Mouse (Mus musculus) ES-E14 (cell line): Measurements from ENCODE around the gene Ptprg. TPM values are rescaled to one million over a fixed set of nuclear protein-coding genes. Genes with fewer than 3 reads are reported as not detected.

Experiments
- DNase-seq: peaks from one replicate; pipeline ENCODE4 v3.0.0-alpha.2; 2013; ENCODE audit warnings: low read depth, low spot score
- H3K27ac ChIP-seq: 2 replicates; pipeline ENCODE4 v1.5.1; 2012; ENCODE audit warnings: low read depth, mild to moderate bottlenecking, low read length, moderate library complexity, mixed read lengths; ENCODE audit not compliant: poor library complexity, insufficient read depth, severe bottlenecking
- H3K36me3 ChIP-seq: 2 replicates; pipeline ENCODE4 v1.6.1; 2012; ENCODE audit warnings: mild to moderate bottlenecking, low read length, moderate library complexity, mixed read lengths; ENCODE audit not compliant: control insufficient read depth, poor library complexity, insufficient read depth, severe bottlenecking
- H3K4me1 ChIP-seq, 2 experiments: fragments of 150-350 bp in 1 of 2; sonication (generic) in 1 of 2; 2 replicates each; pipeline ENCODE4 v1.6.1; 2012; ENCODE audit warnings: low read length in 2 of 2, mild to moderate bottlenecking in 1 of 2, mixed read lengths in 1 of 2; ENCODE audit not compliant: control insufficient read depth in 2 of 2, insufficient read depth in 2 of 2, poor library complexity in 1 of 2
- H3K4me3 ChIP-seq, 2 experiments: fragments of 150-350 bp in 1 of 2; sonication (generic) in 1 of 2; 2 replicates each; pipeline ENCODE4 v1.5.1; 2012; ENCODE audit warnings: low read length in 2 of 2, low read depth in 1 of 2, mild to moderate bottlenecking in 1 of 2, mixed read lengths in 1 of 2; ENCODE audit not compliant: insufficient read depth in 1 of 2, poor library complexity in 1 of 2, severe bottlenecking in 1 of 2
- H3K9ac ChIP-seq: 2 replicates; pipeline ENCODE4 v1.6.1; 2012; ENCODE audit warnings: low read depth, mild to moderate bottlenecking, low read length, mixed read lengths; ENCODE audit not compliant: poor library complexity, insufficient read depth, severe bottlenecking
- H3K9me3 ChIP-seq: fragments of 150-350 bp; sonication (generic); 2 replicates; pipeline ENCODE4 v1.6.1; 2012; ENCODE audit warnings: low read depth, mild to moderate bottlenecking, low read length; ENCODE audit not compliant: control insufficient read depth, insufficient read depth
- CHD2 ChIP-seq: IDR thresholded peaks from 2 replicates; pipeline ENCODE4 v1.6.1; 2014; ENCODE audit warnings: mild to moderate bottlenecking, low read depth, low read length, inconsistent platforms
- HCFC1 ChIP-seq: IDR thresholded peaks from 2 replicates; pipeline ENCODE4 v1.6.1; 2012; ENCODE audit warnings: low read length, inconsistent platforms, borderline replicate concordance; ENCODE audit not compliant: insufficient read depth
- MAFK ChIP-seq: IDR thresholded peaks from 2 replicates; pipeline ENCODE4 v1.6.1; 2014; ENCODE audit warnings: mild to moderate bottlenecking, low read depth, low read length, inconsistent platforms; ENCODE audit not compliant: insufficient read depth
- ZC3H11A ChIP-seq: IDR thresholded peaks from 2 replicates; pipeline ENCODE4 v1.6.1; 2012; ENCODE audit warnings: low read depth, mild to moderate bottlenecking, inconsistent platforms, low read length, borderline replicate concordance
- ZNF384 ChIP-seq: IDR thresholded peaks from 2 replicates; pipeline ENCODE4 v1.6.1; 2012; ENCODE audit warnings: low read depth, low read length, inconsistent platforms
- in situ Hi-C, 2 experiments: fragments of 600-800 bp; cut with MboI; formaldehyde crosslinking; loops; one replicate each; pipeline ENCODE4 v1.15.1; 2025; ENCODE audit warnings: low sequenced_read_pairs in 2 of 2, inconsistent platforms in 1 of 2; ENCODE audit not compliant: unreplicated experiment in 2 of 2
- total RNA-seq: library from RNA; depleted of rRNA; stranded (reverse); fragments of 300-350 nt; gene quantifications from 2 replicates; pipeline ENCODE4 v1.2.3, GENCODE M21; 2012

Gene Ptprg
- total RNA-seq, 1 experiment: 59.8 TPM

DNA sequence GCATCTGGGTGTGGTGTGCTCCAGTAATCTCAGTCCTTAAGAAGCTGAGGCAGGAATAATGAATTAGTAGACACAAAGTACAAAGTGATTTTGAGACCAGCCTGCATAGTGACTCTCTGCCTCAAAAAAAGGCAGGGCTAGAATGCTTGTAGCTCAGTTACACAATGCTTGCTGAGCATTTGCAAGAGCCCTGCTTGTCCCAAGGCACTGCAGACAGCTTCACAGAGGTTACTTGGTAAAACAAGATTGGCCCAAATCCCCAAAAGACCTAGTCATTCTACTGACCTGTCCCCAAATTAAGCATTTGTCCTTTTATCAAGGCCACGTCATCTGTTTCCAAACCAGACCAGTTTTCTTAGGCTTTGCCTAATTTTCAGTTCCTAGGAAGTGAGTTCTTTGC is 190.4 kb downstream of the Ptprg start:
- Histone ChIP-seq H3K4me1 (no peaks in the 10 kb centered on the region), H3K4me3 (no peak overlapping the region), H3K36me3 (no peaks in the 10 kb centered on the region), H3K9me3 (no peaks in the 10 kb centered on the region), H3K9ac (no peak overlapping the region), H3K27ac (no peak overlapping the region)
- DNase-seq: no peak
- in situ Hi-C loops: no loop called here
- no peak for TF ChIP-seq CHD2
- TF ChIP-seq ZC3H11A: no peak
- no peak for TF ChIP-seq ZNF384
- no peak for TF ChIP-seq HCFC1
- TF ChIP-seq MAFK: no peak

DNA sequence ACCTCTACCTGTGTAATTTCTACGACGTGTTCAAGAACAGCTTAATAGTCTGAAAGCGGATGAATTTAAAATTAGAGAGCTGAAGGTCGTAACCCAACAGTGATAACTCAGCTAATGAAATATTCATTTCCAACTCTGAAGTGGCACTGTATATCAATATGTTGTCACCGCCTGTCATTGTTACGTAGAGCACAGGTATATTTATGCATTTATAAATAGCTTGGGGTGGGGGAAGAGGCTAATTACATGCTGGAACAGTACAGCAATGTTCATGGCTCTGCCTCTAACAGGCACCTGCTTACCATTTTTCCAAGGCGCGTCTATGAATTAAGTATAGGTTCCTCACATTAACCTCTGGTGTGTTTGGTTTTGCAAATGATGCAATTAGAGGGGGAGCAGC is 199.3 kb downstream of the Ptprg start:
- in situ Hi-C loops: no loop called here
- no peak for TF ChIP-seq CHD2
- TF ChIP-seq MAFK: no peak
- TF ChIP-seq ZC3H11A: no peak
- no peak for TF ChIP-seq ZNF384
- TF ChIP-seq HCFC1: no peak
- no peak overlapping the region for H3K27ac ChIP-seq
- H3K9me3 ChIP-seq: no peaks in the 10 kb centered on the region
- no peaks in the 10 kb centered on the region; a peak in 2 of 4 replicates for H3K4me1 ChIP-seq
- H3K9ac ChIP-seq: no peak overlapping the region
- no peaks in the 10 kb centered on the region for H3K36me3 ChIP-seq
- DNase-seq: no peak
- no peak overlapping the region for H3K4me3 ChIP-seq

DNA sequence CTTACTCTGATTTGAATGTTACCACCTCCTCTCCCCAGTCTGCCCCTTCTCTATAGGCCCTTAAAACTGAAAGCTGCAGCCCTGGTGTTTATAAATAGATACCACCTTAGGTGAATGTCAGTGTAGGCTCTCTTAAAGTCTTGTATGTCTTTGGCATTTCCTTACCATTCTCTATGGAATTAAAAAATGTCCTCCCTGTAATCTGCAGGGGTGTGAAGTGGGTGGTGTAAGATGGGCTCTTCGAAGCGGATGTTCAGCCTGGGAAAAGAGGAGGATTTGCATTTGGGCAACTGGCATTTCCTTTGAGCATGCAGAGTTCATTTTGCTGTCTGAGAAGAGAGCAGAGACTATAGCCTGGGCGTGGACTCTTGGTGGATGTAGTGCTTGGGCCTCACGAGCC is 201.3 kb downstream of the Ptprg start:
- no peak overlapping the region for H3K27ac ChIP-seq
- no peak overlapping the region for H3K9ac ChIP-seq
- no peak for DNase-seq
- no peaks in the 10 kb centered on the region for H3K9me3 ChIP-seq
- no peaks in the 10 kb centered on the region; a peak in 2 of 4 replicates for H3K4me1 ChIP-seq
- no peak overlapping the region for H3K4me3 ChIP-seq
- no peaks in the 10 kb centered on the region for H3K36me3 ChIP-seq
- TF ChIP-seq ZNF384: no peak
- no peak for TF ChIP-seq HCFC1
- no peak for TF ChIP-seq CHD2
- no peak for TF ChIP-seq MAFK
- TF ChIP-seq ZC3H11A: no peak
- in situ Hi-C loops: no loop called here

DNA sequence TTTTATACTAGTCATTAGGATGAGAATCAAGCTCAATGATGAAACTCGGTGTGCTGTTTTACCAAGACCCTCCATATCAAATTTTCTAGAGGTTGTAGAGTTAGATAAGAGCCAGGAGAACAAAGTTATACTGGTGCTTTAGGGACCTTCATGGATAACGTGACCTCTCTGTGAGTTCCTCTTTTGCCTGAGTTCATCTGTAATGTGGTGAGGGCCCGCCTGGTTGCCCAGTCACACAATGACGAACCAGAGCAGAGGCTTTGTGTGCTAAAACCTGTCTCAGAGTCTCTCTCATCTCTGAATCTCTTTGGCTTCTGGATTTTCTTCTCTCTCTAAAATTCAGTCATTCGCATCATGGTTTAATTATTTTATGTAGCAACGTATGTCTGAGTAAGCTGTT is 204.9 kb downstream of the Ptprg start:
- no peak for DNase-seq
- H3K27ac ChIP-seq: no peak overlapping the region
- in situ Hi-C loops: no loop called here
- H3K9me3 ChIP-seq: no peaks in the 10 kb centered on the region
- no peak overlapping the region for H3K9ac ChIP-seq
- H3K4me1 ChIP-seq: no peaks in the 10 kb centered on the region; a peak in 1 of 4 replicates
- TF ChIP-seq ZNF384: no peak
- TF ChIP-seq HCFC1: no peak
- TF ChIP-seq ZC3H11A: no peak
- no peak for TF ChIP-seq MAFK
- TF ChIP-seq CHD2: no peak
- no peaks in the 10 kb centered on the region for H3K36me3 ChIP-seq
- no peak overlapping the region for H3K4me3 ChIP-seq

DNA sequence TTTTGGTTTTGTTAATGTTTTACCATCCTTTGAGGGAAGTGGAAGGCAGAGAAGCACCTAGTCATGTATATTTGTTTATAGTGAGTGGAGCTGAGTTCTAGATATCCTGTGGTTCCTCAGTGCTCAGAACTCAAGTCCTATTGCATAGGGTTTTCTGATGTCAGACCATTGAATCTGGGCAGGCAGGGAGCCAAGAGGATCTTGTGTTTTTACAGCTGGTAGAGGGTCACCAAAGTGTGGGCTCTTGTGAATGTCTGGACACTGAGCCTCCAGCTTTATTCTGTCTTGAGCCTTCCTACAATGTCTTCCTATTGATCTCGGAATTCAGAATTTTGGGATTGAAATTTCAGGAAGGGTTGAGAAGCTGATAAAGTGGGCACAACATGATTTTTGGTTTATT is 206.0 kb downstream of the Ptprg start:
- H3K4me3 ChIP-seq: no peak overlapping the region
- H3K4me1 ChIP-seq: peaks cover 0 to 7% of the 10 kb centered on the region in 2 experiments; a peak in 1 of 4 replicates
- DNase-seq: no peak
- H3K9ac ChIP-seq: no peak overlapping the region
- H3K9me3 ChIP-seq: no peaks in the 10 kb centered on the region
- in situ Hi-C loops: no loop called here
- no peaks in the 10 kb centered on the region for H3K36me3 ChIP-seq
- no peak overlapping the region for H3K27ac ChIP-seq
- no peak for TF ChIP-seq CHD2
- TF ChIP-seq ZC3H11A: no peak
- no peak for TF ChIP-seq MAFK
- TF ChIP-seq HCFC1: no peak
- TF ChIP-seq ZNF384: no peak
